Mouse (Mus musculus) lung, postnatal 0 days (tissue): ENCODE measurements at regions not wholly inside any gene's neighbourhood (a gene's known extent, or its start where the extent isn't known, plus 50 kb on each side); places are given as distances from the start of the nearest gene placed in this dataset.

Experiments used
- ATAC-seq: fragments of 200-750 bp; cut with Nextera tagmentation; 2 replicates; pipeline ENCODE4 v1.8.0; 2017; ENCODE audit warnings: moderate library complexity
- DNase-seq: peaks from one replicate; pipeline ENCODE4 v3.0.0-alpha.2; 2016; ENCODE audit warnings: low spot score
- H3K27ac ChIP-seq: fragments of 300-500 bp; sonication (generic); 2 replicates; pipeline ENCODE4 v1.5.1; 2014; ENCODE audit warnings: antibody characterized with exemption, mild to moderate bottlenecking, low read length, mixed read lengths
- H3K27me3 ChIP-seq: fragments of 300-500 bp; sonication (generic); replicated peaks from 2 replicates; pipeline ENCODE4 v1.6.1; 2014; ENCODE audit warnings: low read length, mixed read lengths; ENCODE audit not compliant: insufficient read depth
- H3K36me3 ChIP-seq: fragments of 300-500 bp; sonication (generic); 2 replicates; pipeline ENCODE4 v1.6.1; 2014; ENCODE audit warnings: low read length, mixed read lengths; ENCODE audit not compliant: insufficient read depth
- H3K4me1 ChIP-seq: fragments of 300-500 bp; sonication (generic); 2 replicates; pipeline ENCODE4 v1.6.1; 2014; ENCODE audit warnings: antibody characterized with exemption, low read depth, low read length, mixed read lengths; ENCODE audit not compliant: insufficient read depth
- H3K4me2 ChIP-seq: fragments of 300-500 bp; sonication (generic); replicated peaks from 2 replicates; pipeline ENCODE4 v1.6.1; 2014; ENCODE audit warnings: low read depth, mild to moderate bottlenecking, low read length, moderate library complexity, mixed read lengths
- H3K4me3 ChIP-seq: fragments of 300-500 bp; sonication (generic); 2 replicates; pipeline ENCODE4 v1.5.1; 2014; ENCODE audit warnings: low read depth, low read length
- H3K9ac ChIP-seq: fragments of 300-500 bp; sonication (generic); replicated peaks from 2 replicates; pipeline ENCODE4 v1.6.1; 2014; ENCODE audit warnings: low read depth, mild to moderate bottlenecking
- H3K9me3 ChIP-seq: fragments of 300-500 bp; sonication (generic); 2 replicates; pipeline ENCODE4 v1.6.1; 2016; ENCODE audit warnings: low read length, mixed read lengths
- CTCF ChIP-seq: IDR thresholded peaks from 2 replicates; pipeline ENCODE4 v1.5.1; 2016; ENCODE audit warnings: antibody characterized with exemption, mild to moderate bottlenecking
- EP300 ChIP-seq: IDR thresholded peaks from 2 replicates; pipeline ENCODE4 v1.6.1; 2016; ENCODE audit warnings: antibody characterized with exemption, mild to moderate bottlenecking, control low read depth
- WGBS: fragments of 180-500 bp; shearing (Covaris S2); extraction: QIAGEN DNeasy Blood & Tissue Kit; methylation state at CpG from one replicate; pipeline ENCODE4 v1.1.7; 2014; 5-methylcytosine and 5-hydroxymethylcytosine counted together

DNA sequence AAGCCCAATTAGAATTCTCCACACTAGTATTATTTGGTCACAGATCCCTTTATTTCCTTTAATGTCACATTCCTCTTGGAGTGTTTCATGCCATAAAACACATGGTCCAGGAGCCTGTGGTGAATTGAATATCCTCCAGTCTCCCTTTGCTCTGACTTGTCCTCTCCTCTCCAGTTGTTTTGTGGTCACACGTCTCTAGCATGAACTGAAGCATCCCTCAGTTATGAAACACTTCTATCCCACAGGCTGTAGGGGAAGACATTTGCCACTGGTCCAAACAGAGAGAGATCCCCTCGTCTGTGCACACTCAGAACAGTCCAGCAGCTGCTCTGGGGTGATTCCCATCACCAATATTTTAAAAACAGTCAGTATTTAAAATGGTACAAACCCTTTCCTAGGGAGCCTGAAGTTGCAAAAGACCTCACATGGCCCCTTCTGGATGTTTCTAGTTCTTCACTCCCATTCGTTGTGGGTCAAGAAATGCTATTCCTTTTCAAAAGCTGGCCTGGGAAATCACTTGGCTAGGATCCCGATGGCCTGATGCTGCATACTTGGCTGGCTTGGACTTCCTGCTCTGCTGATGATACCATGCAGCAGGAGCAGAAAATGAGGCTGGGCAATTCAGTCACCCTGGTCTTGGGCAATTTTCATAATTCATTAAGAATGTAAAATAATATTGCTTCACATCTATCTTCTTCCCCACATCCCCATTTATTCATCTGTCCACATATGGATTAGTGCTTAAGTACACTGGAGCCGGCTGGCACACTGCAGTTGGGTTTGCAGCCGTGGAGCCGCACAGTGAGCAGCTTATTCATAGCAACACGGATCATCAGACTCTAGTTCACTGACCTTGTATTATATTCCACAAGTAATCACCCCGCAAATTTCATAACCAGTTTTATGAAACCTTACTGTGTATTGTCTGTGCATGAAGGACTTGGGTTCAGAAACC lies 83.1 kb upstream of the Adamts9 start:
- TF ChIP-seq CTCF (no peak; the same call in 1 of the 2 replicates), EP300 (peak; percentile 7; the same call in 1 of the 2 replicates)
- Histone ChIP-seq H3K4me3 (no peak overlapping the region), H3K4me2 (no peak overlapping the region), H3K4me1 (no peaks in the 10 kb centered on the region), H3K9me3 (no peaks in the 10 kb centered on the region), H3K27ac (no peak overlapping the region), H3K9ac (no peak overlapping the region), H3K36me3 (no peaks in the 10 kb centered on the region), H3K27me3 (no peaks in the 10 kb centered on the region)
- ATAC-seq (peak; percentile 89), DNase-seq (peak; percentile 91)
- WGBS: 46% methylated on average over 9 of the region's 9 CpGs

DNA sequence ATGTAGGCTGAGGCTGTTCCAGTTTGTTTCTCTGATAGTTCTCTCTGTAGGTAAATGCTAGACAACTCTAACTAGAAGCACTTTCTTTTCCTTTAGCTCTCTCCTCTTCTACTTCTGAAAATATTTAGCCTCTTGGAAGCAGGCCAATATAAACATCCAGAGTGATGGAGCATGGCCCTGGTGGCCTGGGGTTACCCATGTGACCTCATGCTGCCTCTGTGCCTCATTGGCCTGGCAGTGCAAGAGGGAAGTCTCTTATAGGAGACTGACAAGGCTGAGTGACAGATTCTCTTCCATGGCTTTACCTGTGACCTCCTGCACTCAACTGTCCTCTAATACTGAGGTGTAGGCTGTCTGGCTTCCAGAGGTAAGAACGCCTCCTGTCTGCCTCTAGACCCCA lies 71.2 kb upstream of the Adamts9 start:
- ATAC-seq (peak; percentile 82), DNase-seq (peak; percentile 72)
- no peaks in the 10 kb centered on the region for H3K27me3 ChIP-seq
- H3K9me3 ChIP-seq: no peaks in the 10 kb centered on the region
- H3K36me3 ChIP-seq: no peaks in the 10 kb centered on the region
- no peak overlapping the region for H3K9ac ChIP-seq
- TF ChIP-seq EP300 (no peak), CTCF (no peak)
- no peak overlapping the region for H3K27ac ChIP-seq
- no peaks in the 10 kb centered on the region for H3K4me1 ChIP-seq
- H3K4me2 ChIP-seq: no peak overlapping the region
- WGBS: 41% methylated on average over 1 of the region's 1 CpGs
- H3K4me3 ChIP-seq: no peak overlapping the region

DNA sequence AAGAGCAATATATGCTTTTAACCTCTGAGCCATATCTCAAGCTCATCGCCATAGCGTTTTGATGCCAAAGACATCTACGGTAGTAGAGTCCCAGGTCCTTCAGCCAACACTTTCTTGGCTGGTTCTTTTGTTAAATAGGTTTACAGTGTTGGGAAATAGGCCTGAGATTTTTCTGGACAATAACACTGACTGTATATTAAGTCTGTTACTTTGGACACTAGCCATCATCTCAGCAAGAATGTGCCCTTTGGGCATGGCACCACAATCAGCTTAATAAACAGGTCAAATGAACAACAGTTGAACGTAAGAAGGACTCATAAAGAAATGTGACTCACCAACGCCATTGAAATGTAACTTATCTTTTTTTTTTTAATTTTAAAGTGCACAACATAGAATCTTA lies 68.6 kb upstream of the Adamts9 start:
- Histone ChIP-seq H3K4me3 (no peak overlapping the region), H3K4me2 (no peak overlapping the region), H3K27me3 (no peaks in the 10 kb centered on the region), H3K4me1 (no peaks in the 10 kb centered on the region), H3K36me3 (no peaks in the 10 kb centered on the region), H3K9ac (no peak overlapping the region), H3K9me3 (no peaks in the 10 kb centered on the region), H3K27ac (no peak overlapping the region)
- DNase-seq: no peak
- WGBS: 70% methylated on average over 5 of the region's 5 CpGs
- no peak for ATAC-seq
- TF ChIP-seq EP300 (no peak), CTCF (no peak)

DNA sequence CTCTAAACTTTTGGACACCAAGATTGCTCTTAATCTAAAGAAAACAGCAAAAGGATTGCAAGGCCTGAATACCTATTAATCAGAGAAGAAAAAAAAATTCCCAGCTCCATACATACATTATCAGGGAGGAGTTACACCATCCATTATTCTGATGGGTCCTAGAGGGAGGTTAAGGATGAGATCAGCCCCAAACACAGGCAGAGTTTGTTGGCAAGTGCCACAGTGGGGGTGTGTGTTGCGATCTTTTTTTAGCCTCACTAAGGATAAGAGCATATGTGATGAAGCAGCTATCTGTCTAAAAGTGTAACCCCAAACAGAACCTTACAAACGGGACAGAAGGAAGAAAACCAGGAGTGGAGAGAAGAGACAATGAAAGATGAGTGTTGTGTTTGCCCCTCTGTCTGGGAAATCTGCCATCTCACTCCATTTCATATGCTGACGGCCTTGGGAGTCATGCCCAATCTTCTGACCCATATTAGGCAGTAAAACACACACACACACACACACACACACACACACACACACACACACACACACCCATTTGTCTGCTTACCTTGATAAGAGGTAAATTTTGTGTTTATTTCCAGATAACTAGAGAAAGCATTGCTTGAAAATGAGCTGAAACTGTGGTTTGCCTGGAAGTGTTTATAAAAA lies 61.4 kb upstream of the Adamts9 start:
- Histone ChIP-seq H3K9me3 (no peaks in the 10 kb centered on the region), H3K4me3 (no peak overlapping the region), H3K27me3 (no peaks in the 10 kb centered on the region), H3K36me3 (no peaks in the 10 kb centered on the region), H3K4me2 (no peak overlapping the region), H3K27ac (no peak overlapping the region), H3K4me1 (no peaks in the 10 kb centered on the region), H3K9ac (no peak overlapping the region)
- 52% methylated on average over 3 of the region's 3 CpGs for WGBS
- ATAC-seq (no peak), DNase-seq (no peak)
- TF ChIP-seq CTCF (no peak), EP300 (no peak)

DNA sequence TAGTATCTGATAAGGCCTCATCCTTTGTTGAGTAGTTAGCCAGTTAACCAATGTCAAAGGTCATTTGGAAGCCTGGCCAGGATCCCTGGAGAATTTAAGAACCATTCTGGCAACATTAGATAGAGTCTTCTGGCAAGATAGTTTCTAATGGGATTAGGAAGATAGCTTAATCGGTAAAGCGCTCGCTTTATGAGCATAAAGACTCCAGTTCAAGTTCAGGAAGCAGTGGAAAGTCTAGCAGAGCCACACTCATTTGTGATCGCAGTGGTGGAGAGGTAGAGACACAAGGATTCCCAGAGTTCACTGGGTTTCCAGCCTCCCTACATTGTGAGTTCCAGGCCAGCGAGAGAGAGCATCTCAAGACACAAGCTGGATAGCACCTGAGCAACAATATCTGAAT lies 60.5 kb upstream of the Adamts9 start:
- DNase-seq: no peak
- Histone ChIP-seq H3K4me2 (no peak overlapping the region), H3K27ac (no peak overlapping the region), H3K27me3 (no peaks in the 10 kb centered on the region), H3K9me3 (no peaks in the 10 kb centered on the region), H3K9ac (no peak overlapping the region), H3K4me3 (no peak overlapping the region), H3K36me3 (no peaks in the 10 kb centered on the region), H3K4me1 (no peaks in the 10 kb centered on the region)
- no peak for ATAC-seq
- TF ChIP-seq CTCF (no peak), EP300 (no peak)
- 94% methylated on average over 5 of the region's 5 CpGs for WGBS

DNA sequence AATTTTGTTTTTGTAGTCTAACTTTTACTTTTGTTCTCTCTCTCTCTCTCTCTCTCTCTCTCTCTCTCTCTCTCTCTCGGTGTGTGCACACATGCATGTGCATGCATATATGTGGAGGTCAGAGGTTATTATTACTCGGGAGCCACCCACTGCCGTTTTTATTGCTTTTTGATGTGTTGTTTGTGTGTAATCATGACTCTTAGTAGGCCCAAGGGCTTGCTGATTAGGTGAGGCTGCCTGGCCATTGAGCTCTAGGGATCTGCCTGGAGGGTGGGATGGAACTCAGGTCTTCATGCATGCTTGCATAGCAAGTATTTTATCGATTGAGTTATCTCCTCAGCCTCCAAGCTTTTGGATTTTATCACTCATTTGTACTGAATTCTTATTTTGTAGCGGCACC lies 50.4 kb upstream of the Adamts9 start:
- Histone ChIP-seq H3K4me3 (no peak overlapping the region), H3K27ac (no peak overlapping the region), H3K9ac (no peak overlapping the region), H3K4me2 (no peak overlapping the region), H3K36me3 (no peaks in the 10 kb centered on the region), H3K9me3 (no peaks in the 10 kb centered on the region), H3K27me3 (no peaks in the 10 kb centered on the region), H3K4me1 (peaks cover 5% of the 10 kb centered on the region; the same call in 1 of the 2 replicates)
- TF ChIP-seq EP300 (no peak), CTCF (no peak)
- ATAC-seq (no peak), DNase-seq (no peak)
- WGBS: 87% methylated on average over 5 of the region's 5 CpGs
